Mouse (Mus musculus): ENCODE results near the gene Sdcbp2.

The Sdcbp2 gene

GRCm38 (mm10) chr2:151616551-151617329, 44.3 kb downstream of the Sdcbp2 start:
- in situ Hi-C loops (cut with MboI; ENCODE audit: low pct_unique_long_range_greater_than_20kb in 1 of 2, low sequenced_read_pairs in 2 of 2, unreplicated experiment in 1 of 2), result no loop called here

- in situ Hi-C loops (cut with MboI; ENCODE audit: low pct_unique_long_range_greater_than_20kb in 1 of 2, low sequenced_read_pairs in 2 of 2, unreplicated experiment in 1 of 2), result no loop called here
Measured at GRCm38 (mm10) chr2:151623776-151624175, 51.4 kb downstream of the Sdcbp2 start.

DNA sequence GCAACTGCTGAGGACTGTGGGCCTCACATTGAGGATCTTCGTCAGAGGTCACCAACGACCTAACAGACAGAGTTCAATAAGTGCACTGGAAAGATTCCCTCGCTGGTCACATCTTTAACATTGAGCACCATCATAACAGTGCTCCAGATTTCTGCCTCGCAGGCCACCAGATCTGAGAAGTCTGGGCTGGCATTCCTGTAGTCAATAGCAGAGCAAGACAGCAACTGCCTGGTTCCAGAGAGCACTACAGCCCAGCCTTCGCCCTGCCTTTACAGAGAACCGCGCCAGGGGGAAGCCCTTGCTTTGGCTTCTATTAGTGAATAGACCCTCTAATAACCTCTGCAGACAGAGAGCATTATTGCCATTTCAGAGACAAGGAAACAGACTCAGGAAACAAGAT, 53.9 kb downstream of the Sdcbp2 start:
- in situ Hi-C loops (cut with MboI; ENCODE audit: low pct_unique_long_range_greater_than_20kb in 1 of 2, low sequenced_read_pairs in 2 of 2, unreplicated experiment in 1 of 2), result no loop called here

DNA sequence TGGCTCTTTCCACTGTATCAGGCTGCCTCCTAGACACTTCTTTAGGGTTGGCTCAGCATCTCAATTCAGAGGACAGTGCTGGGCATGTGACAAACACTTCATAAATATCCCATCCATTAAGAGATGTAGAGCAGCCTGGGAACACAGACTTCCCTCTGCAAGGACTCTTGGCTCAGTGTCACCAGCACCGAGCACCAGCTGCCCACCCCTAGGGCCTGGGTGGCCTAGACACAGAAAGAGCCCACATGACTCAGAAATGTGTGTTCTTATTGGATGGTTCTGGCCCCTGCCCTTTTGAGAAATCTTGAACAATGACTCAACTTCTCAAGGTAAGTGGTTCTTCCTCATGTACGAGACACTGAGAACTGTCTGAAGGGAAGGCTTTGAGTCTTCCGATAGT, 55.6 kb downstream of the Sdcbp2 start:
- in situ Hi-C loops (cut with MboI; ENCODE audit: low pct_unique_long_range_greater_than_20kb in 1 of 2, low sequenced_read_pairs in 2 of 2, unreplicated experiment in 1 of 2), result no loop called here

DNA sequence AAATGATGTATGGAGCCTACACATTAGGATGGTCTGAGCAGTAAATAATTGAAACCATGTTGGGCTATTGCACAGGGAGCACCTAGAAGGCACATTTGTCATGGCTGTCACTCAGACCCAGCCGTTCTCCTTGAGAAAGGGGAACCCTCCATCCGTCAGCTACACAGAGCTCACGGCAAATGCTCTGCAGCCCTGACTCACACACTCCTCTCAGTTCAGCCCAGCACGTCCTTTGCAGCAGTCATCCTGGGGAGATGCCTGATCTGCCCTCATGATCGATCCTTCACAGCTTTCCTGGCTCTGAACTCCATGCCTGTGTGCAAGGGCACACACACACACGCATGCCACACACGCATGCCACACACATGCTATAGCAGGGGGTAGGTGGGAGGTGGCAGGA, 56.9 kb downstream of the Sdcbp2 start:
- in situ Hi-C loops (cut with MboI; ENCODE audit: low pct_unique_long_range_greater_than_20kb in 1 of 2, low sequenced_read_pairs in 2 of 2, unreplicated experiment in 1 of 2), result no loop called here

- in situ Hi-C loops (cut with MboI; ENCODE audit: low pct_unique_long_range_greater_than_20kb in 1 of 2, low sequenced_read_pairs in 2 of 2, unreplicated experiment in 1 of 2), result no loop called here
Measured at GRCm38 (mm10) chr2:151631406-151632158, 59.2 kb downstream of the Sdcbp2 start.

DNA sequence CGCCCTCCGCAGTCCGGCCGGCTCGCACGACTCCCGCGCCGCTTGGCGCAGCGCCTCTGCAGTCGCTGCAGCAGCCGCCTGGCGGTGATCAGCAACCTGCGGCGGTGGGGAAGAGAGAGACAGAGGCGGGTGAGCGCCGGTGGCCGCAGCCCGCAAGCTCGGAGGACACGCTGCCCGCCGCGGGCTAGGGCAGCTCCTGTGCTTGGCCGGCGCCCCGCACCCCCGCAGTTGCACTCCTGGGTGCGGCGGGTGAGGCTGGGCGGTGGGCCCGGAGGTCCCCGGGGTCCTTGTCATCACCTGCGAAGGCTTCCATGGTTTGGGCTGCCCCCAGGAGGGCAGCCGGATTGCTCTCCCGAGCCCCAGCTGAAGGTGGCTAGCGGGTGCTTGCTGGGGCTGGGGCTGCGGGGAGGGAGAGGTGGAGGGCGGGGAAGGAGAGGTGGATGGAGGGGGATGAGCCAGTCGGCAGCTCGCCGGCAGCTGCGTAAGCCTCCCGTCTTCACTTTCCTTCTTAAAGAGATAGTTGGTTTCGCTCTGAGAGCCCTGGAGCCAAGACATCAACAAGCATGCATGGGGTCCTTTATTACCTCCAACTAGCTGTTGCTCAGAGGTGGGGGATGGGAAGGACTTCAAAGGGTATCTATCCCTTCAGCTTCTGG, 59.9 kb downstream of the Sdcbp2 start, which contains the start of gene Snph:
Snph (minus strand) TSS at position 435 of the 656 bp plus-strand sequence.
- in situ Hi-C loops (cut with MboI; ENCODE audit: low pct_unique_long_range_greater_than_20kb in 1 of 2, low sequenced_read_pairs in 2 of 2, unreplicated experiment in 1 of 2), result no loop called here

DNA sequence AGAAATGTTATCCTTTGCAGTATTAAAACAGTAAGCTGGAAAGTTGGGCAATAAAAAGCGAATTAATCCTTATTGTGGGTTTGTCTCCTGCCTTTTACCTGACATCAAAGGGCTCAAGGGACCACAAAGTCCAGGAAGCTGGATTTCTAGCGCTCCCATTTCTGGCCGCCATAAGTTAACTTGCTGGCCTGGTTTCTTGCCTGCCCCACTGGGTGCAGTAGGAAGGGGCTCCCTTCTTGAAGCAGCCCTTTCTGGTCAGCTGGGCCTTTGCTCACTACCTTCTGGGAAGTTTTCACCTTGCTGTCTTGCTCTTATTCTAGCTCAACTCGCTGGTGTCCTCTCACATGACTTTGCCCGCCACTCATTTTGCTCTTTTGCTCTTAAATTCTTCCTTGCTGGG, 60.6 kb downstream of the Sdcbp2 start:
- in situ Hi-C loops (cut with MboI; ENCODE audit: low pct_unique_long_range_greater_than_20kb in 1 of 2, low sequenced_read_pairs in 2 of 2, unreplicated experiment in 1 of 2), result no loop called here

DNA sequence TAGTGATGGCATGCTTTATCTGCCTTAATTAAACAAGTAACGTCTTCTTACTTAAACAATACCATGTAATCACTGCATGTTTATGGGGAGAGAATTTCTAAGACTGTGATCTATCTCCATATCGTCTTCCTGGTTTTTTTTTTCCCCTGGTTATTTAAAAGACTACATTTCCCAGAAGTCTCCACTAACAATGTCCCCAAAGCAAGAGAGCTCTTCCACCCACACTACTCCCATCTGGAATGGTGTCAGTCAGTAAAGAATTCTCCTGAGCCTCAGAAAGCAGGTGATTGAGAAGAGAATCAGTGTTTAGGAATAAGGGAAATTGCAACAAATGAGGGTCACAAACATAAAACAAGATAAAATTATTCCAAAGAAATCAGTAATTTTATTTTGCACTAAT, 62.5 kb downstream of the Sdcbp2 start:
- in situ Hi-C loops (cut with MboI; ENCODE audit: low pct_unique_long_range_greater_than_20kb in 1 of 2, low sequenced_read_pairs in 2 of 2, unreplicated experiment in 1 of 2), result no loop called here

DNA sequence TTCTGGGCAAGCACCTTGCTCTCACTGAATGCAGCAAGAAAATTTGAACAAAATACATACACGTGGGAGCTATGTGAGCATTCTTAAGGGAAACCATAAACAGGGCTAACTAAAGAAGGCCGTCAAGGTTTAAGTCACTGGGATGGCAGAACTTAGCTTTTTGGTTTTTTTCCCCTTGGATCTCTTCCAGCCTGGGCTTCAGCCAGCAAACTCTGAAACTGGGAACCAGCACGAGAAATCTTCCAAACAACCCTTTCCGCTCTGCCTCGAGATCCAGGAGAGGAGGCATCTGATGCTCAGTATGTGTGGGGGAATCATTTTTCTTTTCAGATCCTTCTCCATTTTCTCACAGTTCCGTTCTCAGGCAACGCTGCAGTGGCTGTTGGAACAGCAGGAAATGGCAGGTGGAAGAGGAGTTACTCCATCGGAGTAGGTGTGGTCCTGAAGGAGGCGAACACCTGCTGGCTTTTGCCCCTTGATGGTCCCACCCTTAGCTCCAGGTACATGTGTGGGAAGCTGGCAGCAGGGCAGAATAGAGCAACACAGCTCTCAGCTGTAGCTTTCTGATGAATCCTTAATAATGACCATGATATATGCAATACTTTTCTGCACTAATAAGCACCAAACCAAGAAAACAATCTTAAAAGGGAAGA, 63.1 kb downstream of the Sdcbp2 start:
- in situ Hi-C loops (cut with MboI; ENCODE audit: low pct_unique_long_range_greater_than_20kb in 1 of 2, low sequenced_read_pairs in 2 of 2, unreplicated experiment in 1 of 2), result no loop called here

GRCm38 (mm10) chr2:151636015-151636402, 63.6 kb downstream of the Sdcbp2 start:
- in situ Hi-C loops (cut with MboI; ENCODE audit: low pct_unique_long_range_greater_than_20kb in 1 of 2, low sequenced_read_pairs in 2 of 2, unreplicated experiment in 1 of 2), result no loop called here

All from mouse embryonic stem cell (cell line).